Mouse (Mus musculus): ENCODE measurements around the gene Il27ra. TPM values are rescaled to one million over a fixed set of nuclear protein-coding genes. Genes with fewer than 3 reads are reported as not detected.
"Not testable (repeated sequence)": the region's sequence is repeated elsewhere in the genome, so short reads cannot be mapped to it uniquely, and the experiment has no call there.

The Il27ra gene
- polyA plus RNA-seq, 1 experiment = 0.07 TPM

- Histone ChIP-seq H3ac (ENCODE audit: control insufficient read depth, insufficient read length) (no peak overlapping the region), H3K4me3 (no peak overlapping the region), H3K36me3 (ENCODE audit: control insufficient read depth, insufficient read depth) (peaks cover 25% of the 10 kb centered on the region), H3K4me2 (ENCODE audit: low read depth) (no peak overlapping the region), H3K27me3 (ENCODE audit: control insufficient read depth, insufficient read depth, insufficient read length) (no peaks in the 10 kb centered on the region), H3K79me2 (ENCODE audit: control insufficient read depth, insufficient read depth) (no peaks in the 10 kb centered on the region)
- TF ChIP-seq TCF3 (IDR thresholded peaks at IDR 0.05; ENCODE audit: insufficient read length, low read depth) = no peak
- no peak for TF ChIP-seq CEBPB (IDR thresholded peaks at IDR 0.05; ENCODE audit: insufficient read depth, poor library complexity, severe bottlenecking)
- no peak for TF ChIP-seq POLR2AphosphoS2 (IDR thresholded peaks at IDR 0.05; ENCODE audit: insufficient read length, low read depth)
- TF ChIP-seq MAX (IDR thresholded peaks at IDR 0.05; ENCODE audit: low read depth) = no peak
- no peak for TF ChIP-seq MYOD1 (IDR thresholded peaks at IDR 0.05; ENCODE audit: control insufficient read depth in 1 of 3, insufficient read length in 2 of 3, low read depth in 2 of 3)
- TF ChIP-seq POLR2A (IDR thresholded peaks at IDR 0.05; ENCODE audit: insufficient read length, low read depth) = no peak
- no peak for TF ChIP-seq TCF12 (IDR thresholded peaks at IDR 0.05; ENCODE audit: insufficient read depth, poor library complexity, severe bottlenecking)
- no peak for TF ChIP-seq E2F4 (IDR thresholded peaks at IDR 0.05; ENCODE audit: insufficient read depth)
- TF ChIP-seq USF1 (IDR thresholded peaks at IDR 0.05; ENCODE audit: low read depth) = no peak
- no peak for TF ChIP-seq REST (IDR thresholded peaks at IDR 0.05; ENCODE audit: insufficient read depth, insufficient read length)
- no peak for TF ChIP-seq SRF (IDR thresholded peaks at IDR 0.05; ENCODE audit: control insufficient read depth, insufficient read length, low read depth)
- TF ChIP-seq MYOG (IDR thresholded peaks at IDR 0.05; ENCODE audit: control insufficient read depth in 1 of 3, insufficient read depth in 1 of 3, insufficient read length in 2 of 3, low read depth in 2 of 3) = no peak
Measured at GRCm38 (mm10) chr8:83989243-83989642, 53.1 kb downstream of the Il27ra start.

- H3K4me2 ChIP-seq (ENCODE audit: low read depth); H3K36me3 ChIP-seq (ENCODE audit: control insufficient read depth, insufficient read depth); H3K27me3 ChIP-seq (ENCODE audit: control insufficient read depth, insufficient read depth, insufficient read length); H3K4me3 ChIP-seq; H3ac ChIP-seq (ENCODE audit: control insufficient read depth, insufficient read length); H3K79me2 ChIP-seq (ENCODE audit: control insufficient read depth, insufficient read depth): not testable (repeated sequence)
Measured at GRCm38 (mm10) chr8:83983222-83983621, 59.2 kb downstream of the Il27ra start.

GRCm38 (mm10) chr8:83982449-83982848 lies 59.9 kb downstream of the Il27ra start:
- Histone ChIP-seq H3K4me2 (ENCODE audit: low read depth) (no peak overlapping the region), H3K79me2 (ENCODE audit: control insufficient read depth, insufficient read depth) (peaks cover 17% of the 10 kb centered on the region), H3K36me3 (ENCODE audit: control insufficient read depth, insufficient read depth) (no peaks in the 10 kb centered on the region)

GRCm38 (mm10) chr8:83981533-83981932 lies 60.9 kb downstream of the Il27ra start:
- Histone ChIP-seq H3K27me3 (ENCODE audit: control insufficient read depth, insufficient read depth, insufficient read length) (no peaks in the 10 kb centered on the region), H3K4me3 (no peak overlapping the region), H3K4me2 (ENCODE audit: low read depth) (no peak overlapping the region), H3ac (ENCODE audit: control insufficient read depth, insufficient read length) (no peak overlapping the region), H3K79me2 (ENCODE audit: control insufficient read depth, insufficient read depth) (peaks cover 26% of the 10 kb centered on the region), H3K36me3 (ENCODE audit: control insufficient read depth, insufficient read depth) (no peaks in the 10 kb centered on the region)
- TF ChIP-seq POLR2A (IDR thresholded peaks at IDR 0.05; ENCODE audit: insufficient read length, low read depth) (no peak), MYOD1 (IDR thresholded peaks at IDR 0.05; ENCODE audit: control insufficient read depth in 1 of 3, insufficient read length in 2 of 3, low read depth in 2 of 3) (no peak), SRF (IDR thresholded peaks at IDR 0.05; ENCODE audit: control insufficient read depth, insufficient read length, low read depth) (no peak), TCF3 (IDR thresholded peaks at IDR 0.05; ENCODE audit: insufficient read length, low read depth) (no peak), USF1 (IDR thresholded peaks at IDR 0.05; ENCODE audit: low read depth) (no peak), CEBPB (IDR thresholded peaks at IDR 0.05; ENCODE audit: insufficient read depth, poor library complexity, severe bottlenecking) (no peak), MYOG (IDR thresholded peaks at IDR 0.05; ENCODE audit: control insufficient read depth in 1 of 3, insufficient read depth in 1 of 3, insufficient read length in 2 of 3, low read depth in 2 of 3) (no peak), POLR2AphosphoS2 (IDR thresholded peaks at IDR 0.05; ENCODE audit: insufficient read length, low read depth) (no peak), TCF12 (IDR thresholded peaks at IDR 0.05; ENCODE audit: insufficient read depth, poor library complexity, severe bottlenecking) (no peak), REST (IDR thresholded peaks at IDR 0.05; ENCODE audit: insufficient read depth, insufficient read length) (no peak), MAX (IDR thresholded peaks at IDR 0.05; ENCODE audit: low read depth) (no peak), E2F4 (IDR thresholded peaks at IDR 0.05; ENCODE audit: insufficient read depth) (no peak)

More at GRCm38 (mm10) chr8:83982449-83982848, 59.9 kb downstream of the Il27ra start:
- TF ChIP-seq POLR2AphosphoS2 (IDR thresholded peaks at IDR 0.05; ENCODE audit: insufficient read length, low read depth) (no peak), REST (IDR thresholded peaks at IDR 0.05; ENCODE audit: insufficient read depth, insufficient read length) (no peak), MYOG (IDR thresholded peaks at IDR 0.05; ENCODE audit: control insufficient read depth in 1 of 3, insufficient read depth in 1 of 3, insufficient read length in 2 of 3, low read depth in 2 of 3) (no peak), POLR2A (IDR thresholded peaks at IDR 0.05; ENCODE audit: insufficient read length, low read depth) (no peak), TCF12 (IDR thresholded peaks at IDR 0.05; ENCODE audit: insufficient read depth, poor library complexity, severe bottlenecking) (no peak), USF1 (IDR thresholded peaks at IDR 0.05; ENCODE audit: low read depth) (no peak), CEBPB (IDR thresholded peaks at IDR 0.05; ENCODE audit: insufficient read depth, poor library complexity, severe bottlenecking) (no peak), MAX (IDR thresholded peaks at IDR 0.05; ENCODE audit: low read depth) (no peak), E2F4 (IDR thresholded peaks at IDR 0.05; ENCODE audit: insufficient read depth) (no peak), TCF3 (IDR thresholded peaks at IDR 0.05; ENCODE audit: insufficient read length, low read depth) (no peak), MYOD1 (IDR thresholded peaks at IDR 0.05; ENCODE audit: control insufficient read depth in 1 of 3, insufficient read length in 2 of 3, low read depth in 2 of 3) (no peak), SRF (IDR thresholded peaks at IDR 0.05; ENCODE audit: control insufficient read depth, insufficient read length, low read depth) (no peak)
- Histone ChIP-seq H3K27me3 (ENCODE audit: control insufficient read depth, insufficient read depth, insufficient read length) (no peaks in the 10 kb centered on the region), H3K4me3 (no peak overlapping the region), H3ac (ENCODE audit: control insufficient read depth, insufficient read length) (no peak overlapping the region)

- Histone ChIP-seq H3K79me2 (ENCODE audit: control insufficient read depth, insufficient read depth) (peaks cover 33% of the 10 kb centered on the region), H3ac (ENCODE audit: control insufficient read depth, insufficient read length) (no peak overlapping the region), H3K27me3 (ENCODE audit: control insufficient read depth, insufficient read depth, insufficient read length) (no peaks in the 10 kb centered on the region), H3K36me3 (ENCODE audit: control insufficient read depth, insufficient read depth) (no peaks in the 10 kb centered on the region), H3K4me2 (ENCODE audit: low read depth) (no peak overlapping the region), H3K4me3 (no peak overlapping the region)
- no peak for TF ChIP-seq CEBPB (IDR thresholded peaks at IDR 0.05; ENCODE audit: insufficient read depth, poor library complexity, severe bottlenecking)
- peak in 2 of 3 experiments; percentile 27 to 80 for TF ChIP-seq MYOD1 (IDR thresholded peaks at IDR 0.05; ENCODE audit: control insufficient read depth in 1 of 3, insufficient read length in 2 of 3, low read depth in 2 of 3)
- peak in 2 of 3 experiments; percentile 73 to 91 for TF ChIP-seq MYOG (IDR thresholded peaks at IDR 0.05; ENCODE audit: control insufficient read depth in 1 of 3, insufficient read depth in 1 of 3, insufficient read length in 2 of 3, low read depth in 2 of 3)
Measured at GRCm38 (mm10) chr8:83980845-83981244, 61.5 kb downstream of the Il27ra start.

Other genes with a start within 250 kb of the Il27ra start
- gene Adgrl1, start 142.5 kb downstream of the Il27ra start, polyA plus RNA-seq (2012; fragmentation: generic; extraction: Trizol) = 11.5 TPM
- 0.11 TPM for gene Gm10644, start 87.4 kb downstream of the Il27ra start, polyA plus RNA-seq (2012; fragmentation: generic; extraction: Trizol)
- gene Asf1b, start 87.1 kb downstream of the Il27ra start, polyA plus RNA-seq (2012; fragmentation: generic; extraction: Trizol) = 36.8 TPM
- 181 TPM for gene Prkaca, start 69.6 kb downstream of the Il27ra start, polyA plus RNA-seq (2012; fragmentation: generic; extraction: Trizol)
- 30.6 TPM for gene Samd1, start 44.9 kb downstream of the Il27ra start, polyA plus RNA-seq (2012; fragmentation: generic; extraction: Trizol)
- gene 1700067K01Rik, start 41.1 kb downstream of the Il27ra start, polyA plus RNA-seq (2012; fragmentation: generic; extraction: Trizol) = 0.29 TPM
- gene 2210011C24Rik, start 30.4 kb downstream of the Il27ra start, polyA plus RNA-seq (2012; fragmentation: generic; extraction: Trizol) = 6.1 TPM
- gene Palm3, start 21.1 kb downstream of the Il27ra start, polyA plus RNA-seq (2012; fragmentation: generic; extraction: Trizol) = 4.9 TPM
- not detected for gene Rln3, start 2.4 kb upstream of the Il27ra start, polyA plus RNA-seq (2012; fragmentation: generic; extraction: Trizol)
- gene Gm10643, start 22.5 kb upstream of the Il27ra start, polyA plus RNA-seq (2012; fragmentation: generic; extraction: Trizol) = 0.35 TPM
- gene Rfx1, start 24.2 kb upstream of the Il27ra start, polyA plus RNA-seq (2012; fragmentation: generic; extraction: Trizol) = 9.9 TPM
- 24.3 TPM for gene Dcaf15, start 62.2 kb upstream of the Il27ra start, polyA plus RNA-seq (2012; fragmentation: generic; extraction: Trizol)
- gene Podnl1, start 83.4 kb upstream of the Il27ra start, polyA plus RNA-seq (2012; fragmentation: generic; extraction: Trizol) = 9.3 TPM
- gene Cc2d1a, start 105.3 kb upstream of the Il27ra start, polyA plus RNA-seq (2012; fragmentation: generic; extraction: Trizol) = 25.3 TPM
- gene 4930432K21Rik, start 105.4 kb upstream of the Il27ra start, polyA plus RNA-seq (2012; fragmentation: generic; extraction: Trizol) = 0.24 TPM
- gene Nanos3, start 142.6 kb upstream of the Il27ra start, polyA plus RNA-seq (2012; fragmentation: generic; extraction: Trizol) = 1.2 TPM
- gene Zswim4, start 194.5 kb upstream of the Il27ra start, polyA plus RNA-seq (2012; fragmentation: generic; extraction: Trizol) = 12.7 TPM
- gene D8Ertd738e, start 207.1 kb upstream of the Il27ra start, polyA plus RNA-seq (2012; fragmentation: generic; extraction: Trizol) = 232 TPM
- gene Mri1, start 214.7 kb upstream of the Il27ra start, polyA plus RNA-seq (2012; fragmentation: generic; extraction: Trizol) = 22.8 TPM
- gene Ccdc130, start 227.8 kb upstream of the Il27ra start, polyA plus RNA-seq (2012; fragmentation: generic; extraction: Trizol) = 28.9 TPM

Measured in myocyte (in vitro differentiated cells).